Mouse (Mus musculus) liver, embryonic 14.5 days (tissue): ENCODE measurements around the gene Sh3gl1. TPM values are rescaled to one million over a fixed set of nuclear protein-coding genes. Genes with fewer than 3 reads are reported as not detected.

ENCODE experiments used
- ATAC-seq: fragments of 200-750 bp; cut with Nextera tagmentation; 2 replicates; pipeline ENCODE4 v1.8.0; 2017; ENCODE audit warnings: moderate number of reproducible peaks, mild to moderate bottlenecking, moderate library complexity; ENCODE audit not compliant: insufficient read depth
- DNase-seq, 3 experiments: peaks; one replicate each; pipeline ENCODE4 v3.0.0-alpha.2; 2012 to 2013; ENCODE audit warnings: low read depth in 3 of 3, low spot score in 3 of 3
- H3K27ac ChIP-seq: fragments of 300-500 bp; sonication (generic); 2 replicates; pipeline ENCODE4 v1.5.1; 2014; ENCODE audit warnings: moderate library complexity, mild to moderate bottlenecking, control low read depth, inconsistent platforms
- H3K27me3 ChIP-seq: fragments of 300-500 bp; sonication (generic); 2 replicates; pipeline ENCODE4 v1.6.1; 2014; ENCODE audit warnings: mild to moderate bottlenecking, low read length, moderate library complexity; ENCODE audit not compliant: control insufficient read depth, insufficient read depth
- H3K36me3 ChIP-seq: fragments of 300-500 bp; sonication (generic); replicated peaks from 2 replicates; pipeline ENCODE4 v1.6.1; 2014; ENCODE audit warnings: low read depth; ENCODE audit not compliant: control insufficient read depth, insufficient read depth
- H3K4me1 ChIP-seq, 2 experiments: fragments of 200-500 bp in 1 of 2; fragments of 300-500 bp in 1 of 2; sonication (generic) in 1 of 2; replicated peaks; 2 replicates each; pipeline ENCODE4 v1.6.1; 2012 to 2014; ENCODE audit warnings: antibody characterized with exemption in 1 of 2, inconsistent platforms in 1 of 2, low read length in 1 of 2; ENCODE audit not compliant: control insufficient read depth in 2 of 2, insufficient read depth in 2 of 2
- H3K4me2 ChIP-seq: fragments of 300-500 bp; sonication (generic); 2 replicates; pipeline ENCODE4 v1.6.1; 2014; ENCODE audit warnings: low read depth, mild to moderate bottlenecking, control low read depth, moderate library complexity
- H3K4me3 ChIP-seq, 2 experiments: fragments of 200-500 bp in 1 of 2; fragments of 300-500 bp in 1 of 2; sonication (generic) in 1 of 2; 2 replicates each; pipeline ENCODE4 v1.5.1; 2012 to 2014; ENCODE audit warnings: low read depth in 2 of 2, low read length in 2 of 2, mild to moderate bottlenecking in 2 of 2, control low read depth in 1 of 2, inconsistent platforms in 1 of 2, moderate library complexity in 1 of 2; ENCODE audit not compliant: insufficient read depth in 1 of 2
- H3K9ac ChIP-seq: fragments of 300-500 bp; sonication (generic); replicated peaks from 2 replicates; pipeline ENCODE4 v1.6.1; 2014; ENCODE audit warnings: mild to moderate bottlenecking, control low read depth, moderate library complexity
- H3K9me3 ChIP-seq: fragments of 300-500 bp; sonication (generic); 2 replicates; pipeline ENCODE4 v1.6.1; 2016; ENCODE audit warnings: low read length, mixed read lengths; ENCODE audit not compliant: control insufficient read depth
- CTCF ChIP-seq: IDR thresholded peaks from 2 replicates; pipeline ENCODE4 v1.5.1; 2016; ENCODE audit warnings: antibody characterized with exemption, low read depth, control low read depth
- EP300 ChIP-seq: IDR thresholded peaks from 2 replicates; pipeline ENCODE4 v1.6.1; 2016; ENCODE audit warnings: antibody characterized with exemption, low read depth
- WGBS: fragments of 180-500 bp; shearing (Covaris S2); extraction: QIAGEN DNeasy Blood & Tissue Kit; methylation state at CpG from one replicate; pipeline ENCODE4 v1.1.7; 2014; ENCODE audit not compliant: insufficient replicate concordance; 5-methylcytosine and 5-hydroxymethylcytosine counted together
- polyA plus RNA-seq, 2 experiments: library from polyadenylated mRNA; depleted of rRNA in 1 of 2; stranded (reverse) in 1 of 2; unstranded in 1 of 2; fragments of >200 nt; fragmentation: Nextera tagmentation in 1 of 2; extraction: Ambion mirVana in 1 of 2; gene quantifications; 2 replicates each; pipeline versions ENCODE4 v1.2.1 to v1.2.3; 2012 to 2014

The Sh3gl1 gene
- polyA plus RNA-seq, 2 experiments: 28.8 to 32.9 TPM

DNA sequence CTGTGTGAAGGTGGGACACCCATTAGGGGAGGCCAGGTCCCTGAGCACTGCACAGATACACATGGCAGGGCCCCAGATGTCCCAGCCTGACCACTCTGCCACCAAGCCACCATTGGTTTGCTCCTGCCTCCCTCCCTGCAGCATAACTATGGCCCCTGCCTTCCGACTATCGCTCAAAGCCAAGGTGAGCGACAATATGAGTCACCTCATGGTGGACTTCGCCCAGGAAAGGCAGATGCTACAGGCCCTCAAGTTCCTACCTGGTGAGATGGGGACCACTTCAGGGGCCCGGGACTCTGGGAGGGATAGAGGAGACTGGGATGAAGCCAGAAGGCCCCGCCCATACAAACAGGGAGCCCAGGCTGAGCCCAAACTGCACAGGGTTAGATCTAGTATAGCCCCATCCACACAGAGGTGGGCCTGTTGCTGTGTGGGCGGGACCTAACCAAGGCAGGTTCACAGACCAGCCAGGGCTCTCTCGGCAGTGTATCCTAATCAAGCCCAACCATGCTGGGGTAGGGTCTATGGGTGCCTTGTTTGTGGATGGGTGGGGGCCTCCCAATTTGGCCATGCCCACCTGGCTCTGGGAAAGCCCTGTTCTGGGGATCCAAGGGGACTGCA, 46.0 kb downstream of the Sh3gl1 start:
- H3K4me2 ChIP-seq: no peak overlapping the region
- H3K9ac ChIP-seq: no peak overlapping the region
- no peaks in the 10 kb centered on the region for H3K36me3 ChIP-seq
- H3K4me3 ChIP-seq: no peak overlapping the region
- DNase-seq (no peak), ATAC-seq (0 out of 2 replicates have a peak, but pooled peaks have one; percentile 23)
- peaks cover 10% of the 10 kb centered on the region for H3K27me3 ChIP-seq
- no peaks in the 10 kb centered on the region for H3K4me1 ChIP-seq
- H3K9me3 ChIP-seq: no peaks in the 10 kb centered on the region
- TF ChIP-seq CTCF (no peak), EP300 (no peak)
- WGBS: 59% methylated on average over 8 of the region's 8 CpGs
- no peak overlapping the region for H3K27ac ChIP-seq

DNA sequence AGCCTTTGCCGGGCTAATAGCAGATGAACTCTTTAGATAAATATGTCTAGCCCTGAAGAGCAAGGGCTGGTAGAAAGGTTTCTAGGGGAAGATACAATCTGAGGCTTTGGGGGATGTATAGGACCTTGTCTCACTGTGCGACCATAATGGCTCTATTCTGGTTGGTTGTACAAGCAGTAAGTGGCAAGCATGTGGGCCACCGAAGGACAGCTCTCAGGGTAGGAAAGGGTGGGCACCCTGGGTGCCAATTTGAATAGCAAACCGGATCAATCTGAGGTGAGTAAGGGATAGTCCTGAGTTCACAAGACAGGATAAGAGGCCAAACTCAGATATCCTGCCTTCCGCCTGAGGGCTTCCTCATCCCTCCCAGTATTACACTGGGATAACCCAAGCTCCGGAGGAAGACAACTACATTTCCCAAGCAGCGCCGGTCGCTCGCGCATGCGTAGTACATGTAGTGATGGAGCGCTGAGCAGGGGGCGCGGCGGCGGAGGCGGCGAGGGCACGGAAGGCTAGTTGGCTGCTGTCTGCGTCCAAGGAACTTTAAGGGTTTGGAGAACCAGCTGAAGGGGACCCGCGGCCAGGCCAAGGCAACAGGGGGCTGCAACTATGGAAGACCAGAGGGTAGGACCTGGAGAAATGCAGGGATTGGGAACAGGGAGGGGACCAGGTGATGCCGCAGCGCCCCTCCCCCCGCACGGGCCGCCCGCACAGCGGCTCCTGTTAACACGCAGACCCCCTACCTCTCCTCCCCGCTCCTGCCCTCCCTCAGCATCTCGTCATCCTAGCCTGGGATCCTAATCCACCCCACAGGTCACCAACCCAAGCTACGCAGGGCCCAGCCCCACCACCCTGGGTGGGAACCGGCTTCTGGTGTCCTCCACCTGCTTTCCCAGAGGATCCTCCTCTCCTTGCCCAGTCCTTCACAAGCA, 50.1 kb downstream of the Sh3gl1 start, which contains the start of gene Fsd1:
TSS of gene Fsd1 (plus strand) at position 480 of the 932 bp plus-strand sequence.
- Histone ChIP-seq H3K27ac (no peak within 1 kb of the TSS), H3K4me1 (no peaks in the 10 kb centered on the region), H3K36me3 (no peaks in the 10 kb centered on the region), H3K4me3 (no peak within 1 kb of the TSS), H3K9ac (no peak within 1 kb of the TSS), H3K9me3 (no peaks in the 10 kb centered on the region), H3K4me2 (no peak within 1 kb of the TSS), H3K27me3 (peaks cover 10% of the 10 kb centered on the region)
- ATAC-seq: no peak
- 7% methylated on average over 30 of the region's 35 CpGs for WGBS
- TF ChIP-seq EP300 (no peak), CTCF (no peak)
- no peak for DNase-seq

DNA sequence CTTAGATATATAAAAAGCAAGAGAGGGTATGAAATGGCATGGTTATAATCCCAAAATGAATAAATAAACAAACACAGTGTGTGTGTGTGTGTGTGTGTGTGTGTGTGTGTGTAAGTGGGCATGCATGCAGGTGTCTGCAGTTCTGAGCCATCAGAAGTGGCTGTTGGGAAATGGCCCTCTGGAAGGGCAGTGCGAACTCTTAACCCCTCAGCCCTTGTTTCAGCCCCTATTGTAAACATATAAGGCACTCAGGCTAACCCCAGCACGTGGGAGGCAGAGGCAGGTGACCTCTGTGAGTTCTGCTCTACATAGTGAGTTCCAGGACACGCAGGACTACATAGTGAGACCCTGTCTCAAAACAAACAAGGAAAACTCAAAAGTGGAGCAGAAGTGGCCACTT, 59.1 kb downstream of the Sh3gl1 start:
- Histone ChIP-seq H3K9ac (no peak overlapping the region), H3K4me2 (no peak overlapping the region), H3K27me3 (no peaks in the 10 kb centered on the region; the same call in 1 of the 2 replicates), H3K27ac (no peak overlapping the region), H3K9me3 (no peaks in the 10 kb centered on the region), H3K36me3 (no peaks in the 10 kb centered on the region), H3K4me3 (no peak overlapping the region), H3K4me1 (0 out of 4 replicates have a peak, but pooled peaks cover 0 to 4% of the 10 kb centered on the region in 2 experiments)
- TF ChIP-seq CTCF (no peak), EP300 (no peak)
- DNase-seq (no peak), ATAC-seq (no peak)
- WGBS: 35% methylated on average over 3 of the region's 3 CpGs

DNA sequence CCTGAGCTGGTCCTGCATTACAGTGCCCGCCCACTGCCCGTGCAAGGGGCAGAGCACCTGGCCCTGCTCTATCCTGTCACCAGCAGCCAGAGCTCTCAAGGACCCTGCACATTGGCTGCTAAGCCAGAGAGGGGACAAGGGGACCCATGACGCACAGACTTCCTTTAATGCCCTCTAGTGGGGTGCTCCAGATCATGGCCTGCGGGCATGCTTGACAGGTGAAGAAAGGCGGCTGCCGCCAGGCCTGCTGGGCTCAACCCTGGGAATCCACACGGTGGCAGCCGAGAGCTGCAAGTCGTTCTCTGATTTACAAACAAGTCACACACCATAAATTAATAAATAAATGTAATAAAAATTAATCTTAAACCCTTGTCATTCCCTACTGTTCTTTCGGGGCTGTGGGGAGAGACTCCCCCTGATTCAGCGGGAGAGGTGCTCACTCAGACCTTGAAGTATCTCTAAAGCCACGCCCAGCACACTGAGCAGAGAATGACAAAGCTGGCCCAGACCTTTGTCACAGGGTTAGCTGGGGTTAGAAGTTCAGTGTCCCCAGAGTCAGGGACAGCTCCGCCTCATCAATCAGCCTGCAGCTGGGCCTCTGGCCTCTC, 60.1 kb downstream of the Sh3gl1 start:
- Histone ChIP-seq H3K9ac (no peak overlapping the region), H3K9me3 (no peaks in the 10 kb centered on the region), H3K36me3 (no peaks in the 10 kb centered on the region), H3K4me2 (no peak overlapping the region), H3K27ac (no peak overlapping the region), H3K4me1 (0 out of 4 replicates have a peak, but pooled peaks cover 0 to 4% of the 10 kb centered on the region in 2 experiments), H3K27me3 (peaks cover 5% of the 10 kb centered on the region), H3K4me3 (no peak overlapping the region)
- TF ChIP-seq EP300: no peak
- peak; percentile 78 for TF ChIP-seq CTCF
- WGBS: 14% methylated on average over 13 of the region's 13 CpGs
- DNase-seq (no peak), ATAC-seq (peak; percentile 51)
